ENCODE assay signal across 10 mouse cellular contexts in genomic region chr1:54907066-54907639, GRCm38 (mm10). TPM values are rescaled to one million over a fixed set of nuclear protein-coding genes. Genes with fewer than 3 reads are reported as not detected.
DNase-seq lines count a peak whose midpoint lies in the region; ATAC-seq lines count a peak whose summit lies in the region.
"Had no signal": no experiment of that assay in that cellular context is flagged by ENCODE, and none has a peak within 500 bp of the region (broad histone marks: within the 10 kb centered on the region; RNA-seq: fewer than 3 reads in every experiment).

No protein-coding gene starts in this region.

- H3K27me3 ChIP-seq in heart, embryonic 15.5 days = no peaks in the 10 kb centered on the region
- H3K27me3 ChIP-seq in hindbrain, embryonic 15.5 days = no peaks in the 10 kb centered on the region

- no peak overlapping the region for H3K27ac ChIP-seq in heart, embryonic 15.5 days
- H3K27ac ChIP-seq in hindbrain, embryonic 15.5 days (replicated peaks) = peak overlapping the region; percentile 35; the same call in 1 of the 2 replicates

- no peak overlapping the region for H3K4me3 ChIP-seq in heart, embryonic 15.5 days
- no peak overlapping the region for H3K4me3 ChIP-seq in hindbrain, embryonic 15.5 days

- peak overlapping the region; percentile 35; the same call in 1 of the 2 replicates for H3K4me2 ChIP-seq in heart, embryonic 15.5 days
- H3K4me2 ChIP-seq in hindbrain, embryonic 15.5 days = 0 out of 2 replicates have a peak overlapping the region, but pooled peaks have one; percentile 9

- no peak overlapping the region for H3K9ac ChIP-seq in heart, embryonic 15.5 days
- no peak overlapping the region for H3K9ac ChIP-seq in hindbrain, embryonic 15.5 days

- no peak for ATAC-seq in heart, embryonic 15.5 days (replicated peaks; ENCODE audit: insufficient number of reproducible peaks, insufficient read depth, low FRiP score, low read depth)
- ATAC-seq in hindbrain, embryonic 15.5 days (ENCODE audit: low FRiP score, low read depth) = no peak
- ATAC-seq in neutrophil, adult 5-6 weeks (ENCODE audit: extremely low read depth, insufficient number of reproducible peaks, low FRiP score, poor library complexity, severe bottlenecking) = peak; percentile 40

- WGBS in heart, embryonic 15.5 days = 46% methylated on average over 15 of the region's 15 CpGs
- 57% methylated on average over 15 of the region's 15 CpGs for WGBS in hindbrain, embryonic 15.5 days

- no peaks in the 10 kb centered on the region for H3K36me3 ChIP-seq in heart, embryonic 15.5 days
- no peaks in the 10 kb centered on the region for H3K36me3 ChIP-seq in hindbrain, embryonic 15.5 days

- H3K9me3 ChIP-seq in heart, embryonic 15.5 days (replicated peaks) = no peaks in the 10 kb centered on the region
- no peaks in the 10 kb centered on the region for H3K9me3 ChIP-seq in hindbrain, embryonic 15.5 days

- H3K4me1 ChIP-seq in heart, embryonic 15.5 days (replicated peaks) = peaks cover 33% of the 10 kb centered on the region
- peaks cover 22% of the 10 kb centered on the region for H3K4me1 ChIP-seq in hindbrain, embryonic 15.5 days (replicated peaks)

- DNase-seq in heart, postnatal 4 days = no peak
- DNase-seq in NIH3T3 (ENCODE audit: low read depth) = peak; percentile 89
- DNase-seq in lung, postnatal 4 days = no peak
- DNase-seq in frontal cortex, postnatal 25 days (ENCODE audit: low spot score in 2 of 2) = no peak
- DNase-seq in gastrocnemius, postnatal 4 days (ENCODE audit: low spot score in 2 of 2) = no peak
- DNase-seq: heart, adult 18-20 months; lung, adult 2 months had no signal

RNA-seq across cellular contexts. Expression of gene Ankrd44, which starts 19.0 kb away (rescaled TPM):
- polyA plus RNA-seq in heart, embryonic 15.5 days (2015; fragmentation: Nextera tagmentation; extraction: Ambion mirVana) = 7.5 and 9.7 TPM in 2 replicates
- 10 to 100 TPM; 18.0 to 20.9 TPM for total RNA-seq in heart, postnatal 4 days (2021)
- 19.8 and 21.1 TPM in 2 replicates for polyA plus RNA-seq in hindbrain, embryonic 15.5 days (2015; fragmentation: Nextera tagmentation; extraction: Ambion mirVana)
- total RNA-seq in neutrophil, adult 5-6 weeks (2017) = 387 and 407 TPM in 2 replicates
- total RNA-seq in gastrocnemius, postnatal 4 days (2021) = 10 to 100 TPM; 26.3 to 29.3 TPM

Comparison
In these comparisons a context has a peak if more than half of its experiments do, and no peak if none do; other contexts are left out.
1. RNA of gene Ankrd44, which starts 19.0 kb away (total RNA-seq): 387 to 407 TPM in neutrophil, adult 5-6 weeks; 26.3 to 29.3 TPM in gastrocnemius, postnatal 4 days and 18.0 to 20.9 TPM in heart, postnatal 4 days; every median in the first group is over 10 times any median in the second.